Mouse (Mus musculus) bone marrow, adult 2 months (tissue): ENCODE data around the gene Fam129b.

ENCODE experiments used
- CTCF ChIP-seq: fragments of 200-500 bp; IDR thresholded peaks from 2 replicates; pipeline ENCODE4 v1.5.1; 2011; ENCODE audit warnings: low read length, control low read depth; ENCODE audit not compliant: control insufficient read depth, insufficient read depth
- POLR2A ChIP-seq: fragments of 200-500 bp; IDR thresholded peaks from 2 replicates; pipeline ENCODE4 v1.6.1; 2011; ENCODE audit warnings: low read depth, mild to moderate bottlenecking, control low read depth, low read length, borderline replicate concordance; ENCODE audit not compliant: control insufficient read depth

- TF ChIP-seq CTCF (no peak), POLR2A (no peak)
Measured at GRCm38 (mm10) chr2:32874951-32875674, 801 bp upstream of the Fam129b start.
